Mouse (Mus musculus): ENCODE data around the gene Ccdc177.

GRCm38 (mm10) chr12:80804861-80805428, 44.5 kb upstream of the Ccdc177 start:
- TF ChIP-seq CTCF (IDR thresholded peaks at IDR 0.05; ENCODE audit: low read depth, low read length) (no peak), POLR2A (IDR thresholded peaks at IDR 0.05; ENCODE audit: borderline replicate concordance, low read depth, low read length) (no peak)
